Mouse (Mus musculus): ENCODE results near the gene Smim15. TPM values are rescaled to one million over a fixed set of nuclear protein-coding genes. Genes with fewer than 3 reads are reported as not detected.

Gene Smim15
- 25.6 TPM for polyA plus RNA-seq (2014; fragmentation: Illumina TruSeq; extraction: RNeasy Lipid Tissue Mini Kit (QIAGEN cat#74804); ENCODE audit: low read depth, low replicate concordance)

DNA sequence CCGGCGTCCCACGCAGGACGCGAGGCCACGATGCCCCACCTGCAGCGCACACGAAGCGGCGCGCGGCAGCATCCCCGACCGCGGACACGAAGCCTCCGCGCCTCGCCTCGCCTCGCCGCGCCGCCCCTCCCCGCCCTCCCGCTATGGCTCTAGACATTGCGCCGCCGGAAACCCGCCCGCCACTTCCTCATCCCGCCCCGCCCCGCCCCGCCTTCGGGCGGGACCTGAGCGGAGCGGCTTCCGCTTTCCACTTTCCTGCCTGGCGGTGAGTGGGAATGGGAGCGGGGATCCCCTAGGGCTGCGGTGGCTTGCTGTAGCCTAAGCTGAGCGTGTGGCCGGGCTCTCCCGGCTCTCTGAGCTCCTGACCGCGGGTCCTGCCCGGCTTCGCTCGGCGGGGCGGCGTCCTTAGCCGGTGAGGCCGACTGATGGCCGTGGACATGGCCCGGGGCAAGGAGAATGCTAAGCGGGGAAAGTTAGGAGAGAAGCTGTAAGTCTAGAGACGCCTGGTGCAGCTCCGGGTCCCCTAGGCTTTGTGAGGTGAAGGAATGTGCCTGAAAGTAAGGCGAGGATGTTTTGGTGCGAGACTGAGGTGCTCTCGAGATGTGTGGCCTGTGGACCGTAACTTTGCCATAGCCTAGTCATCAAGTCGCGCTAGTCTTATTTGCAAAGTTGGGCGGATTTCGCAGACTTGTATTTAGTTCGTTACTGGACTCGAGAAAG lies at the start of gene Smim15:
Gene Smim15, plus strand, starts transcription at position 225 of the 720 bp plus-strand sequence.

Other genes with a start within 250 kb of the Smim15 start
- gene Ndufaf2, start 114.2 kb downstream of the Smim15 start, polyA plus RNA-seq (2014; fragmentation: Illumina TruSeq; extraction: RNeasy Lipid Tissue Mini Kit (QIAGEN cat#74804); ENCODE audit: low read depth, low replicate concordance) = 192 TPM
- gene Ercc8, start 114.3 kb downstream of the Smim15 start, polyA plus RNA-seq (2014; fragmentation: Illumina TruSeq; extraction: RNeasy Lipid Tissue Mini Kit (QIAGEN cat#74804); ENCODE audit: low read depth, low replicate concordance) = 33.5 TPM
- gene Elovl7, start 170.0 kb downstream of the Smim15 start, polyA plus RNA-seq (2014; fragmentation: Illumina TruSeq; extraction: RNeasy Lipid Tissue Mini Kit (QIAGEN cat#74804); ENCODE audit: low read depth, low replicate concordance) = 0.90 TPM